Mouse (Mus musculus) neural tube, postnatal 0 days (tissue): ENCODE measurements around the gene Tmem231. TPM values are rescaled to one million over a fixed set of nuclear protein-coding genes. Genes with fewer than 3 reads are reported as not detected.

ENCODE experiments used
- polyA plus RNA-seq: library from polyadenylated mRNA; unstranded; fragments of >200 nt; fragmentation: Nextera tagmentation; extraction: Ambion mirVana; gene quantifications from 2 replicates; pipeline ENCODE4 v1.2.1, GENCODE M21; 2015

Gene Tmem231
- 13.2 and 14.0 TPM in 2 replicates for polyA plus RNA-seq

DNA sequence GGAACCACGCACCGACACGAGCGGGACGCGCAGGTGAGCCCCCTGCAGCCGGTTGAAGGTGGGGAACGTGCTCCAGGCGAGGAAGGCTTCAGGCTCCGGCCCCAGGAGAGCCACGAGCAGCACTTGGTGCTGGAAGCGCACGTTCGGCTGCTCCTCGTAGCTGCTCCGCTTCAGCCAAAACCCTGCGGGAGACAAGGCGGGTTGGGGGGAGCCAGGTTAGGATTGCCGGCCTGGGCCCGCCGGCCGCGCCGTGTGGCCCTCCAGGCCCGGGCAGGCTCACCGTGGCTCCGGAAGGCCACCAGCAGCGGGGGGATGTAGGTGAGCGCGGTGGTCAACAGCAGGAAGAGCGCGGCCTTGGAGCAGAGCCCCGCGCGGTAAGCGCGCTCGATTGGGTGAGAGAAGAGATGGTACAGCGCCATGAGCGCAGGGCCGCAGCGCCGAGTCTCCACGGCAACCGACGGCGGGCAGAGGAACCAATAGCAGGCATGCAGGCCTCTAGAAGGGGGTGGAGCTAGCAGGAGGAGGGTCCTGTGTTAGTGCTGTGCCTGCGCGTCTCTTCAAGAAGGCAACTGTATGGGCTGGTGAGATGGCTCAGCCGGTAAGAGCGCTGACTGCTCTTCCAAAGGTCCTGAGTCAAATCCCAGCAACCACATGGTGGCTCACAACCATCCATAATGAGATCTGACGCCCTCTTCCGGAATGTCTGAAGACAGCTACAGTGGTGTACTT lies at the start of gene Tmem231:
Gene Tmem231, minus strand, starts transcription at position 534 of the 729 bp plus-strand sequence.

DNA sequence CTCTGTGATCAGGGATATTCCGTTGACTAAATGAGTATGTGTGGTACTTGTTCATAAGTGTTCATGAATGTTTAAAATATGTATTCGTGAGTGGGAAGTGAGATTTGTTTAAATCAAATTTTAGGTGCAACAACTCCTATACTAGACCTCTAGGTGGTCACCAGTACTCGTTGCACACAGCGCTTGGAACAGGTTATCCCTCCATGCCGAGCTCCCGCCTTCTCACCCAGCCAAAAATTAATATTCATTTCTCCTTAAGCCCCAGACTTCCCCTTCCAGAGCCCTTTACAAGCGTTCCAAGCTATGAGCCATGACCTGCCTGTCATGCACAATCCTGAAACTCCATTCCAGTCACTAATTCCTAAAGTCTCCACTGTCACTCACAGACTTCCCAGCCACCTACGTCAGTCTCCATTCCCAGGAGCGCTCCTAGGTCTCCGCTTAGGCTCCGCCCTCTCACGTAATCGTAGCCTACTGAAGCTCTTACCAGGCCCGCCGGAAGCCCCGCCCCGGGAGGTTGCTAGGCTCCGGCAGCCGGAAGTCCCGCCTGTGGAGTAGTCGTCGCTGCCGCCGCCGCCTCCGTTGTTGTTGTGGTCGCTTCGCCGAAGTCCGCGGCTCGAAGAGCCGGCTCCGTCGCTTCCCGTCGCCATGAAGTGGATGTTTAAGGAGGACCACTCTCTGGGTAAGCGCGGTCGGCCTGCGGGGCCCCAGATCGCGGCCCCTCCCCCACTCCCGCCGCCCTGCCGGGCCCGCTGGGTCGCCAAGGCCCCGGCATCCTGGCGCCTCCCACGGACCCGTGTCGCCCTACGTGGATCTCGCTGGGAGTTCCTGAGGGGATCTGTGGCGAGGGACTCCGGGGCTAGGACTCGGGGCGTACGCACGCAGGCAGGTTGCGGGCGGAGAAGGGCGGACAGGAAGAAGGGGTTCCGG lies 6.8 kb upstream of the Tmem231 start, which contains the start of gene Gabarapl2:
Gene Gabarapl2, plus strand, starts transcription at position 533 of the 930 bp plus-strand sequence.

DNA sequence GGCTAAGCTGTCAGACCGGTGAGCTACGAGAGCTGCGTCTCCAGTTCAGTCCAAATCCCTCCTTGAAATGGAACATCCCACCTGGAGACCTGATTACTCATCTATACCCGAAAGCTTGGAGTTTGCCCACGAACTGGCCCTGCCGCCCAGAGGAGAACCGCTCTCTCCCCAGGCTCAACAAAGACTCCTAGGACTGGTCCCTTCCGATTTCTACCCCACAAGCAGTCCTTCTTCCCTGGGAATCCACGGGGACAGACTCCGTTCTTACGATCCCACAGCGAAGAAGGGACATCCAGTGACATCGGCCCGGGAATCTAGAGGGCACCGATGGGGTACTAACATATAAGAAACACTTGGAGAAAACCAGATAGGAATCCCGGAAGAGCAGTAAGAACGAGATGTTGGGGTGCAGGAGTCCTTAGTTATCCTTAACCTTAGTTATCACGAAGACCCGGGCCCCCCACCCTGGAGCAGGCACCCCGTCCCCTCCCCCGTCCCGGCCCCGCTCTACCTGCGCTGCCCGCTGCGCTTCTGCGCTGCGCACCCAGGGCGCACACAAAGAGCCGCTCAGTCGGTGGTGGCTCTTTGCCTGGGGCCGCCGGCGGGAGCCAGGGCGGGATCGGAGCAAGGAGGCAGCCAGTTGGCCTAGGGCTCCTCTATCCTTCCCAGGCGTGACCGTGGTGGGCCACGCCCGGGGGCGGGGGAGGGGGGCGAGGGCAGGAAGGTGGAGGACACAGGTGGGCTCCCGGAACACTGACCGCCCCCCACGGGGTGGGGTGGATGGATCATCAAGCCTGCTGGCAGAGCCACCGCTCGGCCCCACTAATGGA lies 23.8 kb downstream of the Tmem231 start, which contains the start of gene Chst5:
Gene Chst5, minus strand, starts transcription at position 827 of the 830 bp plus-strand sequence.

DNA sequence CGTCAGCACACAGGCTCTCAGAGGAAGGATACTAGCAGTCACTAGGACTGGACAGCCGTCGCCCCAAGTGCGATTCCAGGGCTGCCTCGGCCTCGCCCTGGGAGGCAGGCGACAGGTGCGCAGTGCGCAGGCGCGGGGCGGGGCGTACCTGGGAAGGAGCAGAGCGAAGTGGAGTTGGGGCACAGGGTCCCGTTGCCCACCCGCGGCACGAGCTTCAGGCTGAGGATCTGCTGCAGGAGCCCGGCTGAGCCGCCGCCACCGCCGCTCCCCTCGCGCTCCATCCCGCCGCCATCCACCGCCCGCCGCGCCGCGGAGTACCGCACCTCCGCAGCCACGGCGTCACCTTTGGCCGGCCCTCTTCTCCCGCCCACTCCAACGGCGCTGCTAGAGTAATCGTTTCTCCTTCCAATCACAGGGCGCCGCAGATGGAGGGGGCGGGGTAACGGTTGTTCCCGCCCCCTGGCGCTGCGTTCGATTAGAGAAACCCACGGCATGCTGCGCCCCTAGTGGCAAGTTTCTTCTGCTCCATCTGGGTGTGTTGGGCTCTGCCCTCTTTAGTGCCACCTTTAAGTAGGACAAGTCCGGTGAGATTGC lies 57.2 kb downstream of the Tmem231 start, which contains the start of gene Tmem170:
Gene Tmem170, minus strand, starts transcription at position 396 of the 594 bp plus-strand sequence.

Other genes starting within 250 kb of the Tmem231 start
- not detected in 2 replicates for gene Ctrb1, start 242.9 kb downstream of the Tmem231 start, polyA plus RNA-seq
- 34.7 and 36.6 TPM in 2 replicates for gene Bcar1, start 190.1 kb downstream of the Tmem231 start, polyA plus RNA-seq
- 144 and 161 TPM in 2 replicates for gene Cfdp1, start 79.6 kb downstream of the Tmem231 start, polyA plus RNA-seq
- gene Tmem170, start 57.1 kb downstream of the Tmem231 start, polyA plus RNA-seq, result 3.9 and 4.1 TPM in 2 replicates
- 3.0 and 3.6 TPM in 2 replicates for gene Chst5, start 23.4 kb downstream of the Tmem231 start, polyA plus RNA-seq
- 467 and 482 TPM in 2 replicates for gene Gabarapl2, start 6.8 kb upstream of the Tmem231 start, polyA plus RNA-seq
- gene Adat1, start 58.4 kb upstream of the Tmem231 start, polyA plus RNA-seq, result 4.7 and 6.2 TPM in 2 replicates
- 141 and 157 TPM in 2 replicates for gene Kars, start 77.4 kb upstream of the Tmem231 start, polyA plus RNA-seq
- 49.5 and 55.6 TPM in 2 replicates for gene Terf2ip, start 77.5 kb upstream of the Tmem231 start, polyA plus RNA-seq
- gene Gm6793, start 81.2 kb upstream of the Tmem231 start, polyA plus RNA-seq, result 0.23 and 0.72 TPM in 2 replicates